Mouse (Mus musculus): ENCODE measurements around the gene Olfr12. TPM values are rescaled to one million over a fixed set of nuclear protein-coding genes. Genes with fewer than 3 reads are reported as not detected.

Olfr12 gene
- polyA plus RNA-seq, 1 experiment: not detected

GRCm38 (mm10) chr1:92636015-92636414 is 18.4 kb downstream of the Olfr12 start:
- no peak for TF ChIP-seq CTCF (IDR thresholded peaks at IDR 0.05; ENCODE audit: insufficient read depth, low read depth, low read length)
- TF ChIP-seq POLR2A (IDR thresholded peaks at IDR 0.05; ENCODE audit: insufficient read depth, low read depth, low read length): no peak
- Histone ChIP-seq H3K4me3 (ENCODE audit: insufficient read depth, low read depth, low read length) (no peak overlapping the region), H3K4me1 (ENCODE audit: control insufficient read depth, insufficient read depth, low read length) (peaks cover 24% of the 10 kb centered on the region), H3K27ac (ENCODE audit: insufficient read depth, low read depth, low read length) (no peak overlapping the region)
- WGBS: 80% methylated on average over 8 of the region's 8 CpGs

GRCm38 (mm10) chr1:92636676-92637075 is 19.1 kb downstream of the Olfr12 start:
- WGBS: 95% methylated on average over 11 of the region's 11 CpGs
- no peak overlapping the region for H3K4me3 ChIP-seq (ENCODE audit: insufficient read depth, low read depth, low read length)
- no peak overlapping the region for H3K27ac ChIP-seq (ENCODE audit: insufficient read depth, low read depth, low read length)
- peaks cover 24% of the 10 kb centered on the region for H3K4me1 ChIP-seq (ENCODE audit: control insufficient read depth, insufficient read depth, low read length)
- TF ChIP-seq POLR2A (IDR thresholded peaks at IDR 0.05; ENCODE audit: insufficient read depth, low read depth, low read length) (no peak), CTCF (IDR thresholded peaks at IDR 0.05; ENCODE audit: insufficient read depth, low read depth, low read length) (no peak)

- 88% methylated on average over 15 of the region's 15 CpGs for WGBS
- H3K4me3 ChIP-seq (ENCODE audit: insufficient read depth, low read depth, low read length): no peak overlapping the region
Observed at GRCm38 (mm10) chr1:92637501-92638172, 20.0 kb downstream of the Olfr12 start.

GRCm38 (mm10) chr1:92638181-92638580 is 20.6 kb downstream of the Olfr12 start:
- Histone ChIP-seq H3K4me3 (ENCODE audit: insufficient read depth, low read depth, low read length) (no peak overlapping the region), H3K27ac (ENCODE audit: insufficient read depth, low read depth, low read length) (no peak overlapping the region), H3K4me1 (ENCODE audit: control insufficient read depth, insufficient read depth, low read length) (peaks cover 24% of the 10 kb centered on the region)
- 61% methylated on average over 3 of the region's 3 CpGs for WGBS
- TF ChIP-seq POLR2A (IDR thresholded peaks at IDR 0.05; ENCODE audit: insufficient read depth, low read depth, low read length) (no peak), CTCF (IDR thresholded peaks at IDR 0.05; ENCODE audit: insufficient read depth, low read depth, low read length) (no peak)

More at GRCm38 (mm10) chr1:92637501-92638172, 20.0 kb downstream of the Olfr12 start:
- Histone ChIP-seq H3K4me1 (ENCODE audit: control insufficient read depth, insufficient read depth, low read length) (peaks cover 24% of the 10 kb centered on the region), H3K27ac (ENCODE audit: insufficient read depth, low read depth, low read length) (no peak overlapping the region)
- TF ChIP-seq POLR2A (IDR thresholded peaks at IDR 0.05; ENCODE audit: insufficient read depth, low read depth, low read length) (no peak), CTCF (IDR thresholded peaks at IDR 0.05; ENCODE audit: insufficient read depth, low read depth, low read length) (no peak)

- TF ChIP-seq POLR2A (IDR thresholded peaks at IDR 0.05; ENCODE audit: insufficient read depth, low read depth, low read length) (no peak), CTCF (IDR thresholded peaks at IDR 0.05; ENCODE audit: insufficient read depth, low read depth, low read length) (no peak)
- WGBS: 93% methylated on average over 4 of the region's 4 CpGs
- H3K27ac ChIP-seq (ENCODE audit: insufficient read depth, low read depth, low read length): no peak overlapping the region
- no peak overlapping the region for H3K4me3 ChIP-seq (ENCODE audit: insufficient read depth, low read depth, low read length)
- H3K4me1 ChIP-seq (ENCODE audit: control insufficient read depth, insufficient read depth, low read length): peaks cover 24% of the 10 kb centered on the region
Observed at GRCm38 (mm10) chr1:92638736-92639135, 21.1 kb downstream of the Olfr12 start.

GRCm38 (mm10) chr1:92640393-92640792 is 22.8 kb downstream of the Olfr12 start:
- Histone ChIP-seq H3K27ac (ENCODE audit: insufficient read depth, low read depth, low read length) (no peak overlapping the region), H3K4me1 (ENCODE audit: control insufficient read depth, insufficient read depth, low read length) (peaks cover 24% of the 10 kb centered on the region), H3K4me3 (ENCODE audit: insufficient read depth, low read depth, low read length) (no peak overlapping the region; the same call in 1 of the 2 replicates)
- WGBS: 83% methylated on average over 6 of the region's 6 CpGs
- TF ChIP-seq POLR2A (IDR thresholded peaks at IDR 0.05; ENCODE audit: insufficient read depth, low read depth, low read length): no peak

GRCm38 (mm10) chr1:92641514-92642272 is 24.1 kb downstream of the Olfr12 start, which contains the start of gene Cops9:
Gene Cops9, minus strand, starts transcription at chr1:92641985.
- under 1% methylated on average over 50 of the region's 50 CpGs for WGBS
- peak within 1 kb of the TSS; percentile 81 for H3K27ac ChIP-seq (ENCODE audit: insufficient read depth, low read depth, low read length)
- H3K4me3 ChIP-seq (ENCODE audit: insufficient read depth, low read depth, low read length): peak within 1 kb of the TSS; percentile 65
- peaks cover 24% of the 10 kb centered on the region for H3K4me1 ChIP-seq (ENCODE audit: control insufficient read depth, insufficient read depth, low read length)
- TF ChIP-seq CTCF (IDR thresholded peaks at IDR 0.05; ENCODE audit: insufficient read depth, low read depth, low read length) (no peak), POLR2A (IDR thresholded peaks at IDR 0.05; ENCODE audit: insufficient read depth, low read depth, low read length) (peak; percentile 86)

- H3K4me1 ChIP-seq (ENCODE audit: control insufficient read depth, insufficient read depth, low read length): peaks cover 17% of the 10 kb centered on the region
- TF ChIP-seq CTCF (IDR thresholded peaks at IDR 0.05; ENCODE audit: insufficient read depth, low read depth, low read length) (no peak), POLR2A (IDR thresholded peaks at IDR 0.05; ENCODE audit: insufficient read depth, low read depth, low read length) (no peak)
- no peak overlapping the region for H3K4me3 ChIP-seq (ENCODE audit: insufficient read depth, low read depth, low read length)
- no peak overlapping the region for H3K27ac ChIP-seq (ENCODE audit: insufficient read depth, low read depth, low read length)
- WGBS: 84% methylated on average over 4 of the region's 4 CpGs
Observed at GRCm38 (mm10) chr1:92643691-92644090, 26.1 kb downstream of the Olfr12 start.

GRCm38 (mm10) chr1:92644916-92645315 is 27.3 kb downstream of the Olfr12 start:
- Histone ChIP-seq H3K27ac (ENCODE audit: insufficient read depth, low read depth, low read length) (no peak overlapping the region), H3K4me1 (ENCODE audit: control insufficient read depth, insufficient read depth, low read length) (peaks cover 10% of the 10 kb centered on the region), H3K4me3 (ENCODE audit: insufficient read depth, low read depth, low read length) (no peak overlapping the region)
- 83% methylated on average over 5 of the region's 5 CpGs for WGBS
- no peak for TF ChIP-seq CTCF (IDR thresholded peaks at IDR 0.05; ENCODE audit: insufficient read depth, low read depth, low read length)
- no peak for TF ChIP-seq POLR2A (IDR thresholded peaks at IDR 0.05; ENCODE audit: insufficient read depth, low read depth, low read length)
